Mouse (Mus musculus) erythroblast, embryonic 14.5 days (primary cell): ENCODE results near the gene Gpr153.

Experiments used
- GATA1 ChIP-seq: IDR thresholded peaks from 2 replicates; pipeline ENCODE4 v1.6.1; 2012; ENCODE audit warnings: low read length, inconsistent platforms, mixed read lengths
- TAL1 ChIP-seq: IDR thresholded peaks from 3 replicates; pipeline ENCODE4 v1.6.1; 2012; ENCODE audit warnings: low read length, inconsistent platforms, mixed read lengths

GRCm38 (mm10) chr4:152265791-152266190 lies 8.2 kb upstream of the Gpr153 start:
- TF ChIP-seq GATA1 (no peak), TAL1 (no peak)
